Mouse (Mus musculus): ENCODE data around the gene Sema4a. TPM values are rescaled to one million over a fixed set of nuclear protein-coding genes. Genes with fewer than 3 reads are reported as not detected.

Sema4a gene
- polyA plus RNA-seq, 1 experiment from 2014 or later = 14.6 TPM

GRCm38 (mm10) chr3:88456746-88457532 lies 4.0 kb downstream of the Sema4a start:
- DNase-seq (ENCODE audit: low spot score) = no peak

GRCm38 (mm10) chr3:88456313-88456712 lies 4.7 kb downstream of the Sema4a start:
- DNase-seq (ENCODE audit: low spot score) = no peak

GRCm38 (mm10) chr3:88455588-88456264 lies 5.3 kb downstream of the Sema4a start:
- no peak for DNase-seq (ENCODE audit: low spot score)

- DNase-seq (ENCODE audit: low spot score) = no peak
Observed at GRCm38 (mm10) chr3:88454762-88455587, 6.0 kb downstream of the Sema4a start.

- DNase-seq (ENCODE audit: low spot score) = peak; percentile 73
Observed at GRCm38 (mm10) chr3:88453986-88454385, 7.0 kb downstream of the Sema4a start.

- DNase-seq (ENCODE audit: low spot score) = peak; percentile 67
Observed at GRCm38 (mm10) chr3:88453369-88453768, 7.6 kb downstream of the Sema4a start.

GRCm38 (mm10) chr3:88452716-88453115 lies 8.3 kb downstream of the Sema4a start:
- no peak for DNase-seq (ENCODE audit: low spot score)

GRCm38 (mm10) chr3:88452246-88452645 lies 8.7 kb downstream of the Sema4a start:
- peak; percentile 59 for DNase-seq (ENCODE audit: low spot score)

- no peak for DNase-seq (ENCODE audit: low spot score)
Observed at GRCm38 (mm10) chr3:88450379-88451131, 10.4 kb downstream of the Sema4a start.

- no peak for DNase-seq (ENCODE audit: low spot score)
Observed at GRCm38 (mm10) chr3:88449395-88450023, 11.5 kb downstream of the Sema4a start.

GRCm38 (mm10) chr3:88448443-88448842 lies 12.5 kb downstream of the Sema4a start:
- no peak for DNase-seq (ENCODE audit: low spot score)

- DNase-seq (ENCODE audit: low spot score) = no peak
Observed at GRCm38 (mm10) chr3:88447676-88448183, 13.3 kb downstream of the Sema4a start.

GRCm38 (mm10) chr3:88446471-88447123 lies 14.4 kb downstream of the Sema4a start:
- DNase-seq (ENCODE audit: low spot score) = no peak

- no peak for DNase-seq (ENCODE audit: low spot score)
Observed at GRCm38 (mm10) chr3:88442888-88443287, 18.1 kb downstream of the Sema4a start.

- DNase-seq (ENCODE audit: low spot score) = no peak
Observed at GRCm38 (mm10) chr3:88442488-88442887, 18.5 kb downstream of the Sema4a start.

GRCm38 (mm10) chr3:88440500-88441381 lies 20.2 kb downstream of the Sema4a start:
- peak; percentile 68 for DNase-seq (ENCODE audit: low spot score)

- DNase-seq (ENCODE audit: low spot score) = no peak
Observed at GRCm38 (mm10) chr3:88439582-88439981, 21.4 kb downstream of the Sema4a start.

GRCm38 (mm10) chr3:88437454-88437853 lies 23.5 kb downstream of the Sema4a start:
- no peak for DNase-seq (ENCODE audit: low spot score)
